Mouse (Mus musculus) cerebellum, adult 18-20 months (tissue): Measurements from ENCODE around the gene Slc8a2.

ENCODE experiments used
- DNase-seq, 2 experiments: peaks; one replicate each; pipeline ENCODE4 v3.0.0; 2021

The Slc8a2 gene

DNA sequence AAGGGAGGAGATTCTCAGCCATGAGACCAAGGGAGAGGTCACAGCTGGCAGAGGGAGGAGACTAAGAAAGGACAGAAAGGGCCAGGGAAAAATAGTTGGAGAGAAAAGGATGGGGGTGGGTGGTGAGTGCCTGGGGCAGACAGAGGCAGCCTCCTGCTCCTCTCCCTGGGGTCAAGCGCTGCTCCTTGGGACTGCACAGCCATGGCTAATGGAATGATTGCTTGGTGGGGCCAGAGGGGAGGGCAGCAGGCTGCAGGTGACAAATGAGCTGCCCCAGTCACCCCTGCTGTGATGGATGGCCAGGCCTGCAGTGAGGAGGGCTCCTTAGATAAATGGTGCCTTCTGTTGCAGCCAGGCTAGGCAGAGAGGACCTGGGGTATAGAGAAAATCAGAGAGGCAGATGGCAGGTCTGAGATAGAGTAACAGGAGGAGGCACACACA lies 42.5 kb downstream of the Slc8a2 start:
- peak; percentile 42 to 50 for DNase-seq

- peak in 1 of 2 experiments; percentile 31 for DNase-seq
Measured at GRCm38 (mm10) chr7:16172586-16173140, 43.0 kb downstream of the Slc8a2 start.

DNA sequence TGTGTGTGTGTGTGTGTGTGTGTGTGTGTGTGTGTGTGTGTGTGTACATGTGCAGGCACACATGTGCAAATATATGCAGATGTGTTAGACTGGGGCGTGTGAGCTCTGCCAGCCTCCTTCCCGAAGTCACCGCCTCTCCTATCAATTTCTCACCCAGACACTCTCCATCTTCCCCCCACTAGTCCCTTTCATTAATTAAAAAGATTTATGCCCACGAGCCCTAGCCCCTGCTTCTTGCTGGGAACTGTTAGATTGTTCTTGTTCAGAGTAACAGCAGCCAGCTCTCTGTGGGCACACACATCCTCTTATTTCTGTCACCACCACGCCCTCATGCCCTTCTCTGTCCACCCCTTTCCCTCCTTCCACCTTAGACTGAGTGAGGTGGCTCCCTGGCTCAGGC lies 43.5 kb downstream of the Slc8a2 start:
- DNase-seq: no peak

DNA sequence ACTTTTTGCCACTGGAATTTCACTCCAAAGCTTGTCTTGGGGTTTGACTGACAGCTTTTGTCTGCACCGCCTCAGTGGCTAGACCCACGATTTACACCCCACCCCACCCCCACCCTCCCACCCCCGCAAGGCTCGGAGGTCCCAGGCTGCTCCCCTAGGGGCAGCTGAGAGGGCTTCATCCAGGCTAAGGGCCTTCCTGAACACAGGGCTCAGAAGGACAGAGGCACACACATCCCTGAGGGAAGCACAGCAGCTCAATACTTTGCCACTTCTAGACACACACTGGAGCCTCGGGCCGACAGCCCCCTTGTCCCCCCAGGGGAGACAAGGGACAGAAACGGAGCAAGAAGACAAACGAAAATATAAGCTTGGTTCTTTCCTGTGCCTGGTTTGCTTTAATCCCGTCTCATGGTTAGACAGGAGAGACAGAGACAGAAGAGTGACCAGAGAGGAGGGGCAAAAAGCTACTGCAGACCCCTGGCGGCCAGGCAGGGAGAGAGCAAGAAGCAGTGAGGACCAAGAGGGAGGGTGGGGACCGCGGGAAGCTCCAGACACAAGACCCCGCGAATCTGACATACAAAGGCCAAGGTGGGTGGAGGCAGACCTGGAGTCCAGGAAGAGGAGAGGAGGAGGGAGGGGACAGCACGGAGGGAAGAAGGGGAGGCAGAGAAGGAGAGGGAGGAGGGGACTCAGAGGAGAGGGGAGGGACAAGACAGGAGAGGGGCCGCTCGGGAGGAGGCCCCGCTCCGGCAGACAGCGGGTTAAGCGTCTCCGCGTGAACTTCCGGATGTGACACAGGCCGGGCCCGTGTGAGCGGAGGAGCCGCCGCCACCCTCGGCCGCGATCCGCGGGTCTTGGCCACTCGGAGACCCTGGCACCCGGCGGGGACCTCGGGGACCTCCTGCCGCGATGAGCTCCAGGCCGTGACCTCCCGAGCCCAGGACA lies 45.2 kb downstream of the Slc8a2 start, which contains the start of gene Meis3:
Gene Meis3, plus strand, starts transcription at position 494 of the 945 bp plus-strand sequence.
- peak; percentile 60 to 68 for DNase-seq

- DNase-seq: peak in 1 of 2 experiments; percentile 37
Measured at GRCm38 (mm10) chr7:16175542-16175931, 45.9 kb downstream of the Slc8a2 start.

GRCm38 (mm10) chr7:16178114-16178513 lies 48.5 kb downstream of the Slc8a2 start:
- no peak for DNase-seq

GRCm38 (mm10) chr7:16183663-16184062 lies 54.0 kb downstream of the Slc8a2 start:
- no peak for DNase-seq

GRCm38 (mm10) chr7:16187494-16187893 lies 57.9 kb downstream of the Slc8a2 start:
- no peak for DNase-seq

- DNase-seq: peak; percentile 77 to 88
Measured at GRCm38 (mm10) chr7:16192315-16192714, 62.7 kb downstream of the Slc8a2 start.

- DNase-seq: no peak
Measured at GRCm38 (mm10) chr7:16193702-16194101, 64.1 kb downstream of the Slc8a2 start.

GRCm38 (mm10) chr7:16196616-16197015 lies 67.0 kb downstream of the Slc8a2 start:
- no peak for DNase-seq

DNA sequence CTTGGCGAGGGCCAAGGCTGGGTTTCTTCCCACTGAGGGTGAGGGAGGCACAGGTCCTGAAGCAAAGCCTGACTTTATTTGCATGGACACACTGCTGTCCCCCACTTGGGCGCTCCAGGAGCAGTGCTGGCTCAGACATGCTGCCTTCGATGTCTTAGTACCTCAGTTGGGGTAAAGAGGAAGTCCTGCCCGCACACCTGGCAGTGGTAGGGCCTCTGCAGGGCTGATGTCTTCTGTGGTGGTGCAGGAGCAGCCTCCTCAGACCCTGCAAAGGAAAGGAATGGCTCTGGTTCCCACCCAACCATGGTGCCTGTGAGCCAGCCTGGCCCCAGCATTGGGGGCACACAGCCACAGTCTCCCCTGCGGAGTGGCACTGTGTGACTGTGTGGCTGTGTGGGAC lies 67.5 kb downstream of the Slc8a2 start:
- no peak for DNase-seq

DNA sequence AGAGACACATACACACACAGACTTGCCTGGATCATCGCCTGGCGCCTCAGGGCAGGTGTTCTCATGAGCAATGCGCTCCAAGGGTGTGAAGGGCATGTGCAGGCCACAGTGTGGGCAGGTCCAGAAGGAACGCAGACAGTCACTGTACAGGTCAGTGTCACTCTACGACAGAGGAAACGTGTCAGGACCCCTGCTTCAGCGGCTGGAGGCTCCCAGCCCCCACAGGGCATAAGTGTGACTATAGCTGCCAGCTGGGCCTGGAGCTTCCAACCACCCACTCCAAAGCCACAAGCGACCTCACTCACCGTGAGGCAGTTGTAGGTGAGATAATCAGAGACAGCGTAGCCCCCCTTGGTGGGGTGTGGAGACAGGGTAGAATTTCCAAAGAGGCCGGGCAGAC lies 68.9 kb downstream of the Slc8a2 start:
- DNase-seq: no peak

GRCm38 (mm10) chr7:16201136-16201535 lies 71.5 kb downstream of the Slc8a2 start:
- DNase-seq: no peak

DNA sequence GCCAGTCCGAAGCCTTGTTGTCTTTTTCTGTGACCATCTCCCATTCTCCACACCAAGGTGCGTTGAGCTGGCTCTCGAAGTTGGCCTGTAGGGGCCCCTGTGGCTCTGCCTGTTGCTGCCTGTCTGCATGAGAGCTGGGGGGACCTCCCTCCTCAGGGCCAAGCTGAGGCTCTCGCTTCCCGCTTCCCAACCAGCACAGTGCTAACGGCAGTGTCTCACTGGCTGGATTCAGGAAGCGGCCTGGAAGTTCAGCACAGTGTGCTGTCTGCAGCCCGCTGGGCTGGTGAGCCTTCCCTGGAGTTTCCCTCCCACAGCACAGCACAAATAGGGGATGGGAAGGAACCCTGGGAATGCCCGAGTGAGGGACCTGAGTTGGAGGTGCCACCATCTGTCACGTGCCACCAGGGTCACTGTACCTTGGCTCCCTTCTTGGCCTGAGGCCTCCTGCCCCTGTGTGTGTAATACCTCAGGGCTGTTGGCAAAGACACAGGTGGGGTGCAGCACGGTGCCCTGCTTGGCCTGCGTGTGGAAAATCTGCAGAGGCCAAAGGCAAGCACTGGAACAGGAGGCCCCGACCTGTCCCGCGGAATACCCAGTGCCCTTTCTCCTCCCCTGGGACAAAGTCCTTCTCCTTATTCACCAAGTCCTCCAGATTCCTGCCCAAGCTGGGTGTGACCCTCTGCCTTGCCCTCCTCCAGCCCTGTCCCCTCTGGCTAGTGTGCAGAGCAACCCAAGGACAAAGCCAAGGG lies 73.3 kb downstream of the Slc8a2 start:
- no peak for DNase-seq

- no peak for DNase-seq
Measured at GRCm38 (mm10) chr7:16203505-16203903, 73.9 kb downstream of the Slc8a2 start.

- DNase-seq: no peak
Measured at GRCm38 (mm10) chr7:16204791-16205190, 75.2 kb downstream of the Slc8a2 start.

- DNase-seq: no peak
Measured at GRCm38 (mm10) chr7:16207076-16207475, 77.5 kb downstream of the Slc8a2 start.

GRCm38 (mm10) chr7:16207496-16207895 lies 77.9 kb downstream of the Slc8a2 start:
- no peak for DNase-seq

- no peak for DNase-seq
Measured at GRCm38 (mm10) chr7:16208781-16209665, 79.4 kb downstream of the Slc8a2 start.
